Mouse (Mus musculus): Measurements from ENCODE around the gene Qrich2.

- TF ChIP-seq CTCF (IDR thresholded peaks at IDR 0.05; ENCODE audit: control insufficient read depth, insufficient read depth, low read length) (no peak), POLR2A (IDR thresholded peaks at IDR 0.05; ENCODE audit: borderline replicate concordance, control insufficient read depth, low read depth, low read length) (no peak)
These were observed 2.7 kb downstream of the Qrich2 start for GRCm38 (mm10) chr11:116463338-116463737.

All from bone marrow, adult 2 months (tissue).